Mouse (Mus musculus) lung, postnatal 14 days (tissue): ENCODE data around the gene Lcn2.

Experiments
- DNase-seq: peaks from one replicate; pipeline ENCODE4 v3.0.0; 2021

The Lcn2 gene

GRCm38 (mm10) chr2:32342539-32343350, 45.3 kb downstream of the Lcn2 start:
- DNase-seq, result peak; percentile 21

- no peak for DNase-seq
These were observed 46.0 kb downstream of the Lcn2 start for GRCm38 (mm10) chr2:32342039-32342438.

GRCm38 (mm10) chr2:32341634-32341939, 46.5 kb downstream of the Lcn2 start:
- DNase-seq, result no peak

- no peak for DNase-seq
These were observed 47.0 kb downstream of the Lcn2 start for GRCm38 (mm10) chr2:32340836-32341633.

- no peak for DNase-seq
These were observed 48.0 kb downstream of the Lcn2 start for GRCm38 (mm10) chr2:32339912-32340642.

- DNase-seq, result no peak
These were observed 52.2 kb downstream of the Lcn2 start for GRCm38 (mm10) chr2:32335888-32336287.
